Mouse (Mus musculus): ENCODE data around the gene Vsx2. TPM values are rescaled to one million over a fixed set of nuclear protein-coding genes. Genes with fewer than 3 reads are reported as not detected.

The Vsx2 gene
- polyA plus RNA-seq, 1 experiment from 2014 or later, result not detected

DNA sequence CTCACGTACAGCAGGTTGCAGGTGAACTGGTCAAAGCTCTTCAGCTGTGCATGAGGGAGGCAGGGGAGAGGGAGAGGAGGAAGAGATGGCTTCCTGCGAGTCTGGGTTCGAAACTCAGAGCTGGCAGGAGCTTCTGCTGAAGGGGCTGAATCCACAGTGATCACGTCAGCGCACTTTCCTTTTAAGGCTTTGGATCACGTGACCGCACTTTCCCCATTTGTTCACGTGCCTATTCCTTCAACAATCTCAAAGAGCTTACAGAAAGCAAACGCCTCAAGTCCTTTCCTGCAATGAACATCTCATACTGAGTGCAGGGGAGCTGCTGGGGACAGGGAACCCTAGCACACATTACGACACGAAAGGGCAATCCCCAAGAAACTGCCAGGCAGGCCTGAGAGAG lies 44.4 kb downstream of the Vsx2 start:
- no peaks in the 10 kb centered on the region for H3K27me3 ChIP-seq
- DNase-seq (ENCODE audit: low read depth, low spot score) (no peak), ATAC-seq (no peak)
- no peak for TF ChIP-seq CTCF (IDR thresholded peaks at IDR 0.05)
- in situ Hi-C loops (cut with MboI; ENCODE audit: low pct_unique_long_range_greater_than_20kb), result no loop called here
- CTCF ChIA-PET, result interaction anchor here (1.7 kb wide), 1 partner anchor 24 kb away, joined by 5 read pairs; no protein-coding TSS in a partner anchor
- POLR2A ChIA-PET, result no interaction called here

DNA sequence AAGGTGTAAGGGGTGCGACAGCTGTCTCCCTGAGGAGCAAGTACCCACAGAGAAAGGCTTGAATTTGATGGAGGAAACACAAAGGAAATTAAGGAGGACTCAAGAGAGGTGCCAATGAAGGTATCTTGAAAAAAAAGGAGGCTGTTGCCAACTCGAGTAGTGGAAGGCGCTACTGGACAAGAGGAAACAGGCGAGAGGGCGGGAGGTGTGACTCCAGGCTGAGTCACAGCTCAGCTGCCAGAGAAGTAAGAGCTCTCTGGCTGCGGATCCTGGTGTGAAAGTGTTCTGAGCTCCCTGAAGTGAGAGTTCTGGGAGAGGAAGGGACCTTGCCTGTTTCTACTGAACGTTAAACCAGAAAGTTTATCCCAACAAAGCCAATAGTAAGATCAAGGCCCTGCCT lies 45.0 kb downstream of the Vsx2 start:
- ChIA-PET CTCF (interaction anchor here (1.5 to 1.7 kb wide), 2 partner anchors 25 kb away, joined by 4 to 5 read pairs; no protein-coding TSS in a partner anchor), POLR2A (no interaction called here)
- DNase-seq (ENCODE audit: low read depth, low spot score), result no peak
- H3K27me3 ChIP-seq, result no peaks in the 10 kb centered on the region
- in situ Hi-C loops (cut with MboI; ENCODE audit: low pct_unique_long_range_greater_than_20kb), result no loop called here
- TF ChIP-seq CTCF (IDR thresholded peaks at IDR 0.05), result no peak
- no peak for ATAC-seq

DNA sequence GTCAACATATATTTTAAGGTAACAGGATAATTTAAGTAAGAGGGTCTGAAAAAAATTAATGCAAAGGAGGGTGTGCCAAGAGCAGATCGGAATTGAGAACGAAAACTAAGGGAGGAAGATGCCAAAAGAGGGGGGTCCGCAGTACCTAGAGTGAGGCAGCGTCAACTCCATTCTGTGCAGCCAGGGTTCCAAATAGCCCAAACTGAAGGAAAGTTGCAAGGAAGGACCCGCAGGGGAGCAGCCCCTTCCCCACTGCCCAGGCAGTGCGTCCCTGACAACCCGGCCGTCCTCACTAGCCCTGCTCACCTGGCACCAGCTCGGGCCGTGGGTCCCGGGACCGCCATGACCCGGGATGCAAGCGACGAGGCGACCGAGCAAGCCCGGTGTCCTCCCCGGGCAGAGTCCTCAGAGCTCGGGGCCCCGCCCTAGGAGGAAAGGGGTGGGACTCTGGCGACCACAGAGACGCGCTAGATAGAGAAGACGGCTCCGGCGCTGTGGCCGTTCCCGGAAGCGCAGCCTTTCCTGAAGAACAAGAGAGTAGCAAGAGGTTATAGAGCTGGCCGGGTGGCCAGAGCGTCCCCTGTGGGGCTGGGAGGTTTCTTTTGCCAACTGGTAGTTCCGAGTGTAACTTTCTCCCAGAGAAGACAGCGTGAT lies 47.5 kb downstream of the Vsx2 start, which contains the start of gene Abcd4:
Gene Abcd4, minus strand, starts transcription at position 437 of the 654 bp plus-strand sequence.
- H3K27me3 ChIP-seq, result no peaks in the 10 kb centered on the region
- POLR2A ChIA-PET, result interaction anchor here (0.6 kb wide), 1 partner anchor 1503 kb away, joined by 5 read pairs; no protein-coding TSS in a partner anchor
- TF ChIP-seq CTCF (IDR thresholded peaks at IDR 0.05), result no peak
- ATAC-seq (peak; percentile 88), DNase-seq (ENCODE audit: low read depth, low spot score) (peak; percentile 65)
- CTCF ChIA-PET, result no interaction called here
- in situ Hi-C loops (cut with MboI; ENCODE audit: low pct_unique_long_range_greater_than_20kb), result no loop called here

DNA sequence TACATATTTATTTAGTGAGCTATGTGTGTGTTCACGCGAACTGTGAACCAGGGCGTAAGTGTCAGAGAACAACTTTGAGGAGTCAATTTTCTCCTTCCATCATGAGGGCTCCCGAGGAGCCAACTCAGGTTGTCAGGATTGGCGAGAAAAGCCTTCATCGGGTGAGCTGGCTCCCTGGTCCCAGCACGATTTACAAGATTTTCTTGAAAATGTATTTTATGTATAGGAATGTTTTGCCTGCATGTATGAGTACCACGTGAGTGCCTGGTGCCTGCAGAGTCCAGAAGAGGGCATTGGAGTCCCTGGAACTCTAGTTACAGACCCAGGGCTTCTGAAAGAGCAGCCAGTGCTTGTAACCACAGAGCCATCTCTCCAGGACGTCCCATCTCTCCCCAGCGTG lies 48.1 kb downstream of the Vsx2 start:
- TF ChIP-seq CTCF (IDR thresholded peaks at IDR 0.05), result no peak
- in situ Hi-C loops (cut with MboI; ENCODE audit: low pct_unique_long_range_greater_than_20kb), result no loop called here
- ChIA-PET CTCF (no interaction called here), POLR2A (interaction anchor here (0.6 kb wide), 1 partner anchor 1502 kb away, joined by 5 read pairs; no protein-coding TSS in a partner anchor)
- ATAC-seq (no peak), DNase-seq (ENCODE audit: low read depth, low spot score) (no peak)
- no peaks in the 10 kb centered on the region for H3K27me3 ChIP-seq

DNA sequence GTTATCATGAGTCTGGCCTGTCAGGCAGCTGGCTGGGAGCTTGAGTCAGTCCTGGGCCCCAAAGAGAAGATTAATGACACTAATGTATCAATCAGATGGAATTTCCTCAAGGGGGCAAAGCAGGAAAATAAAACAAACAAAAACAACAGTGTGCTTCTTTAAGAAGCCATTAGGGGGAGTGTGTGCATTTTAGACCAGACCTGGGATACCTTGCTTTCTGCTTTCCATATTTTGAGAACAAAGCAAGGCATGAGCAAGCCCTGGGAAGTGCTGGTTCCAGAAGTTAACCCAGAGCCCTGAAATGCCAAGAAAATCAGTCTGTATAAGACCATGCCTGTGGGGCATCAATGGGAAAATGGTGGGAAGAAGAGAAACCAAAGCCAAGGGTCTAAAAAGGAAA lies 51.4 kb downstream of the Vsx2 start:
- DNase-seq (ENCODE audit: low read depth, low spot score) (no peak), ATAC-seq (no peak)
- peaks cover 14% of the 10 kb centered on the region for H3K27me3 ChIP-seq
- POLR2A ChIA-PET, result no interaction called here
- CTCF ChIA-PET, result interaction anchor here (1.5 kb wide), 1 partner anchor 31 kb away, joined by 5 read pairs; no protein-coding TSS in a partner anchor
- peak; percentile 66 for TF ChIP-seq CTCF (IDR thresholded peaks at IDR 0.05)
- in situ Hi-C loops (cut with MboI; ENCODE audit: low pct_unique_long_range_greater_than_20kb), result no loop called here

DNA sequence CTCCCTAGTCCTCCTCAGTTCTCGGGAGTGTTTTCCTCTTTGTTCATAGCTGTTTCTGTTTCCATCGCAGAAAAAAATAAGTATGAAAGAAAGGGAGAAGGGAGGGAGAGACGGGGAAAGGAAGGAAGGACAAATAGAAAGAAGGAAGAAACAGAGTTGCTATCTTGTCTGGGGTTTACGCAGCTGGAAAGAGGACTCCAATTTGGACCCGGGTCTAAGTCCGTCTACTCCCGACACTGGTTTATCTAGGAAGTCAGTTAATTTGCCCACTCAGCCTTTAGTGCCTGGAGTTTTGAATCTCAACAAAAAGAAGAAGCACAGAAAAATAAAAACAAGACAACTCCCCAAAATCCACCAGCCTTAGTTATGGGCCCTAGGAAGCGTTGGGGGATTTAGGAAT lies 55.0 kb downstream of the Vsx2 start:
- ChIA-PET CTCF (no interaction called here), POLR2A (no interaction called here)
- in situ Hi-C loops (cut with MboI; ENCODE audit: low pct_unique_long_range_greater_than_20kb), result no loop called here
- ATAC-seq, result no peak
- TF ChIP-seq CTCF (IDR thresholded peaks at IDR 0.05), result no peak
- no peak for DNase-seq (ENCODE audit: low read depth, low spot score)
- peaks cover 27% of the 10 kb centered on the region for H3K27me3 ChIP-seq

DNA sequence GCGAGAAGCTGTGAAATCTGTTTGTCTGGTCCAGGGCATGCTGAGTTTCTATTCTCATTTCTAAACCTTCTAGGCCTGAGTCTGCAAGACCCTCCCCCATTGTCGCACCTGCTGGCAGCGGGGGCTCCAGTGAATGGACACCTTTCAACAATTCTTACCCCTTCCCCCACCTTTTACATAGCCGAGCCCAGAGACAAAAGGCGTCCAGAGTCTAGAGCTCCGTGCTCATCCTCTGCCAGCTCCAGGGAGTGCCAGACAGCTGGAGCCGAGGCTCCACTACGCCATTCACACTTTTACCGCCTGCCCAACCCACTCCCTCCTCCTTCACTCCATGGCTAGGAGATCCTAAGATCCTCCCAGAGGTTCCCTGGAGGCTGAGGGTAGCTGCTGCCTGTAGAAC lies 55.6 kb downstream of the Vsx2 start:
- POLR2A ChIA-PET, result no interaction called here
- no peak for ATAC-seq
- peaks cover 27% of the 10 kb centered on the region for H3K27me3 ChIP-seq
- in situ Hi-C loops (cut with MboI; ENCODE audit: low pct_unique_long_range_greater_than_20kb), result no loop called here
- CTCF ChIA-PET, result no interaction called here
- DNase-seq (ENCODE audit: low read depth, low spot score), result no peak
- no peak for TF ChIP-seq CTCF (IDR thresholded peaks at IDR 0.05)

DNA sequence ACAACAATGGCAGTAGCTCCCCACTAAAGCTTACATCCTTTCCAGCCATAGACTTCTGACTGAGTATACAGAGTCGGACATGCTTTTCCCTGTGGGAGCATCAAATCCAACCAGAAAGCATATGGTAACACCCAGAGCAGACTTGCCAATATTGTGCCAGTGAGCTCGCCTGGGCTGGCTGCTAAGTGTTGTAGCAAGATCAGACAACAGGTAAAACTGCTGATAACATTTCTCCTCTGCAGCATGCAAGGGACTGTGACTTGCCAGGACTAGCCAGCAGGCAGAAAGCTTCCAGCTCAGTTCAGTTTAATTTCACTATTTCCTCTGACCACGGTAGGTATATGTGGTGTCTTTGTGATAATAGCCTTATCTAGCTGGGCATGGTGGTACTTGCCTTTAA lies 62.3 kb downstream of the Vsx2 start:
- CTCF ChIA-PET, result no interaction called here
- ATAC-seq (no peak), DNase-seq (ENCODE audit: low read depth, low spot score) (no peak)
- TF ChIP-seq CTCF (IDR thresholded peaks at IDR 0.05), result no peak
- H3K27me3 ChIP-seq, result peaks cover 39% of the 10 kb centered on the region
- POLR2A ChIA-PET, result no interaction called here
- in situ Hi-C loops (cut with MboI; ENCODE audit: low pct_unique_long_range_greater_than_20kb), result no loop called here

DNA sequence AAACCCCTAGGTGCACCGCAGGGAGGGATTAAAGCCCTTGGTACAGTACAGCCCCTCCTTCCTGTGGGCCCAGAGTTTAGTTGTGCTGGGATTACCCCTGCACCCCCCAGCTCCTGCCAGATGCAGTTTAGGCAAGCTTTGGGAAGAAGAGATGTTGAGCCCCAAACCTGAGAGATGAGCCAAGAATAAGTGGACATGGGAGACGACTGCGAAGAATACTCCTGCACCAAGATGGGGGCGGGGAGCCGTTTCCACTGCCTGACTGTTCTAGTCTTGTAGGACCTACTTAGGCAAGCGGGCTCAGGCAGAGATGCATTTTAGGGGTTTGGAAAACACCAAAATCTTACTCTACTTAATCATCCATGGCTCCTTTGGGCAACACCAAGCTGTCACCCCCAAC lies 70.7 kb downstream of the Vsx2 start:
- no peak for TF ChIP-seq CTCF (IDR thresholded peaks at IDR 0.05)
- ChIA-PET CTCF (no interaction called here), POLR2A (no interaction called here)
- in situ Hi-C loops (cut with MboI; ENCODE audit: low pct_unique_long_range_greater_than_20kb), result no loop called here
- DNase-seq (ENCODE audit: low read depth, low spot score) (no peak), ATAC-seq (no peak)
- H3K27me3 ChIP-seq, result peaks cover 52% of the 10 kb centered on the region

DNA sequence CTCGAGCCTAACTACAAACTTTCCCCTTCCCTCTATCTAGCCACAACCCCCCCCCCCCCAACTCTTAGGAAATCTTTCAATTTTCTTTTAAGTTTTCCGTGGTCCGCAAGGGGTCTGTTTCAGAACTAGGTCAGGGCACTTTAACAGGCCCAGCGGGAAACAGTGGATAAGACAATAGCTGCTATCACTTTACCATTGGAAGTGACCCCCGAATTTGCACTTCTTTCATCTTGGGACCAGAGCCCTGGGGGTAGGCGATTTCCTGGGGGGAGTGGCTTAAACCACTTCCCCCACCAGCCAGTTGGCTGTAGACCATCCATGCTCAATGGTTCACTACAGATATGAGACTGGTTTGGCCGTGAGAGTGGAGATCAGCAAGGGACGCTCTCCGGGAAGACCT lies 71.1 kb downstream of the Vsx2 start, which contains the start of gene Vrtn:
Gene Vrtn, plus strand, starts transcription at position 366 of the 400 bp plus-strand sequence.
- H3K27me3 ChIP-seq, result peaks cover 55% of the 10 kb centered on the region
- ATAC-seq (no peak), DNase-seq (ENCODE audit: low read depth, low spot score) (no peak)
- in situ Hi-C loops (cut with MboI; ENCODE audit: low pct_unique_long_range_greater_than_20kb), result no loop called here
- no peak for TF ChIP-seq CTCF (IDR thresholded peaks at IDR 0.05)
- ChIA-PET POLR2A (no interaction called here), CTCF (interaction anchor here (1.3 kb wide), 1 partner anchor 14 kb away, joined by 3 read pairs; no protein-coding TSS in a partner anchor)

Other genes with a start within 250 kb of the Vsx2 start
- gene Coq6, start 208.1 kb upstream of the Vsx2 start, polyA plus RNA-seq (2021), result 44.5 TPM
- 5.5 TPM for gene Fam161b, start 207.9 kb upstream of the Vsx2 start, polyA plus RNA-seq (2021)
- gene Entpd5, start 160.7 kb upstream of the Vsx2 start, polyA plus RNA-seq (2021), result 21.1 TPM
- gene Bbof1, start 160.7 kb upstream of the Vsx2 start, polyA plus RNA-seq (2021), result 2.2 TPM
- gene Rnf113a2, start 152.6 kb upstream of the Vsx2 start, polyA plus RNA-seq (2021), result 18.1 TPM
- 25.0 TPM for gene Aldh6a1, start 118.8 kb upstream of the Vsx2 start, polyA plus RNA-seq (2021)
- gene Lin52, start 118.3 kb upstream of the Vsx2 start, polyA plus RNA-seq (2021), result 11.0 TPM
- gene Abcd4, start 47.7 kb downstream of the Vsx2 start, polyA plus RNA-seq (2021), result 15.4 TPM
- gene Vrtn, start 71.3 kb downstream of the Vsx2 start, polyA plus RNA-seq (2021), result not detected
- gene Syndig1l, start 129.1 kb downstream of the Vsx2 start, polyA plus RNA-seq (2021), result not detected
- 105 TPM for gene Npc2, start 203.4 kb downstream of the Vsx2 start, polyA plus RNA-seq (2021)
- gene Isca2, start 203.5 kb downstream of the Vsx2 start, polyA plus RNA-seq (2021), result 58.9 TPM

Measured in Patski (cell line).